Mouse (Mus musculus): ENCODE data around the gene Gapt. TPM values are rescaled to one million over a fixed set of nuclear protein-coding genes. Genes with fewer than 3 reads are reported as not detected.

Gene Gapt
- 10 to 100 TPM; 21.2 to 22.9 TPM for total RNA-seq (2023)

GRCm38 (mm10) chr13:110356941-110357340 is at the start of gene Gapt:
TSS of gene Gapt (minus strand) at chr13:110357199.

GRCm38 (mm10) chr13:110394291-110395178 is 37.5 kb upstream of the Gapt start, which contains the start of gene Plk2:
TSS of gene Plk2 (plus strand) at chr13:110395046.

Other genes starting within 250 kb of the Gapt start
- not detected for gene Rab3c, start 76.2 kb downstream of the Gapt start, total RNA-seq (2023)
- gene Plk2, start 37.8 kb upstream of the Gapt start, total RNA-seq (2023): 100 to 1,000 TPM; 145 to 246 TPM